Mouse (Mus musculus) hematopoietic stem cell, adult 5-6 weeks (primary cell): ENCODE measurements around the gene Gm20906. TPM values are rescaled to one million over a fixed set of nuclear protein-coding genes. Genes with fewer than 3 reads are reported as not detected.
"Not testable (repeated sequence)": the region's sequence is repeated elsewhere in the genome, so short reads cannot be mapped to it uniquely, and the experiment has no call there.

Source experiments
- ATAC-seq, 2 experiments: fragments of 125-278 bp in 1 of 2; replicated peaks in 1 of 2; 2 replicates each; pipeline ENCODE4 v1.8.0; 2016 to 2017; ENCODE audit warnings: inconsistent platforms in 2 of 2, mild to moderate bottlenecking in 2 of 2, moderate number of reproducible peaks in 2 of 2, low read depth in 1 of 2, moderate TSS enrichment in 1 of 2; ENCODE audit not compliant: low FRiP score in 2 of 2, poor library complexity in 2 of 2, severe bottlenecking in 2 of 2, insufficient read depth in 1 of 2, low TSS enrichment in 1 of 2
- total RNA-seq: library from RNA; stranded (forward); fragments of 172-1452, 232-1000 nt; gene quantifications from 2 replicates; pipeline ENCODE4 v1.2.3, GENCODE M21; 2017

Gene Gm20906
- not detected in 2 replicates for total RNA-seq

GRCm38 (mm10) chrY:87550666-87551065 is at the start of gene Gm20906:
Gene Gm20906, plus strand, starts transcription at chrY:87550966.
- not testable (repeated sequence) for ATAC-seq
